In genomic region chr4:155868614-155869298, GRCm38 (mm10) we compare ENCODE assay signal across 8 mouse cellular contexts. TPM values are rescaled to one million over a fixed set of nuclear protein-coding genes. Genes with fewer than 3 reads are reported as not detected.
A peak's percentile ranks its signal among the peaks of the same experiment; 100 is the strongest.
DNase-seq lines count a peak whose midpoint lies in the region; ATAC-seq and TF ChIP-seq lines count a peak whose summit lies in the region.

No protein-coding gene starts in this region.

- peaks cover 46% of the 10 kb centered on the region for H3K36me3 ChIP-seq in heart, embryonic 13.5 days
- no peaks in the 10 kb centered on the region; the same call in 1 of the 2 replicates for H3K36me3 ChIP-seq in embryonic facial prominence, embryonic 11.5 days (replicated peaks; ENCODE audit: control insufficient read depth, insufficient read depth, low read depth, low read length)
- peaks cover 25% of the 10 kb centered on the region for H3K36me3 ChIP-seq in hindbrain, embryonic 16.5 days (ENCODE audit: control insufficient read depth, insufficient read depth, low read length)
- peaks cover 19% of the 10 kb centered on the region for H3K36me3 ChIP-seq in liver, embryonic 11.5 days (ENCODE audit: control insufficient read depth, insufficient read depth, low read length)
- H3K36me3 ChIP-seq in myocyte (ENCODE audit: control insufficient read depth, insufficient read depth): peaks cover 6% of the 10 kb centered on the region

- H3K27ac ChIP-seq in heart, embryonic 13.5 days (replicated peaks): no peak overlapping the region
- H3K27ac ChIP-seq in embryonic facial prominence, embryonic 11.5 days (replicated peaks; ENCODE audit: low read depth, low read length): no peak overlapping the region
- H3K27ac ChIP-seq in hindbrain, embryonic 16.5 days (ENCODE audit: low read depth, low read length): no peak overlapping the region; the same call in 1 of the 2 replicates
- no peak overlapping the region for H3K27ac ChIP-seq in liver, embryonic 11.5 days (ENCODE audit: low read depth, low read length)

- peak overlapping the region; percentile 97 for H3K4me2 ChIP-seq in heart, embryonic 13.5 days
- peak overlapping the region; percentile 68 for H3K4me2 ChIP-seq in embryonic facial prominence, embryonic 11.5 days (ENCODE audit: low read depth, low read length)
- peak overlapping the region; percentile 96 for H3K4me2 ChIP-seq in hindbrain, embryonic 16.5 days (ENCODE audit: low read length)
- H3K4me2 ChIP-seq in liver, embryonic 11.5 days: peak overlapping the region; percentile 91
- H3K4me2 ChIP-seq in myocyte (ENCODE audit: low read depth): peak overlapping the region; percentile 95

- no peaks in the 10 kb centered on the region for H3K27me3 ChIP-seq in heart, embryonic 13.5 days (replicated peaks)
- no peaks in the 10 kb centered on the region for H3K27me3 ChIP-seq in embryonic facial prominence, embryonic 11.5 days (ENCODE audit: control insufficient read depth, insufficient read depth, low read length)
- no peaks in the 10 kb centered on the region for H3K27me3 ChIP-seq in hindbrain, embryonic 16.5 days (replicated peaks; ENCODE audit: control insufficient read depth, insufficient read depth, low read length)
- no peaks in the 10 kb centered on the region for H3K27me3 ChIP-seq in liver, embryonic 11.5 days (replicated peaks; ENCODE audit: control insufficient read depth, insufficient read depth, low read length)
- no peaks in the 10 kb centered on the region for H3K27me3 ChIP-seq in myocyte (ENCODE audit: control insufficient read depth, insufficient read depth, insufficient read length)

- H3K4me3 ChIP-seq in heart, embryonic 13.5 days: peak overlapping the region; percentile 72
- peak overlapping the region; percentile 86 for H3K4me3 ChIP-seq in embryonic facial prominence, embryonic 11.5 days (ENCODE audit: low read depth, low read length)
- H3K4me3 ChIP-seq in hindbrain, embryonic 16.5 days (ENCODE audit: low read length): peak overlapping the region; percentile 72
- peak overlapping the region; percentile 81 for H3K4me3 ChIP-seq in liver, embryonic 11.5 days (ENCODE audit: low read depth, low read length)
- H3K4me3 ChIP-seq in myocyte: peak overlapping the region; percentile 94

- no peak for ATAC-seq in heart, embryonic 13.5 days (ENCODE audit: extremely low read depth, insufficient number of reproducible peaks, low FRiP score, low TSS enrichment)
- ATAC-seq in embryonic facial prominence, embryonic 11.5 days (replicated peaks; ENCODE audit: insufficient number of reproducible peaks, low FRiP score, low TSS enrichment, low read depth): peak; percentile 61; the same call in 1 of the 2 replicates
- peak; percentile 68 for ATAC-seq in hindbrain, embryonic 16.5 days
- ATAC-seq in liver, embryonic 11.5 days (replicated peaks; ENCODE audit: low FRiP score): peak; percentile 24

- peaks cover 22% of the 10 kb centered on the region for H3K4me1 ChIP-seq in heart, embryonic 13.5 days
- no peaks in the 10 kb centered on the region for H3K4me1 ChIP-seq in embryonic facial prominence, embryonic 11.5 days (ENCODE audit: control insufficient read depth, insufficient read depth, low read length)
- H3K4me1 ChIP-seq in hindbrain, embryonic 16.5 days (ENCODE audit: control insufficient read depth, insufficient read depth, low read depth, low read length): peaks cover 14% of the 10 kb centered on the region
- peaks cover 13% of the 10 kb centered on the region for H3K4me1 ChIP-seq in liver, embryonic 11.5 days (replicated peaks; ENCODE audit: control insufficient read depth, insufficient read depth, low read length)

- peak overlapping the region; percentile 95 for H3K9ac ChIP-seq in heart, embryonic 13.5 days
- H3K9ac ChIP-seq in embryonic facial prominence, embryonic 11.5 days (replicated peaks; ENCODE audit: low read length): peak overlapping the region; percentile 50
- peak overlapping the region; percentile 86 for H3K9ac ChIP-seq in hindbrain, embryonic 16.5 days (ENCODE audit: low read depth, low read length)
- peak overlapping the region; percentile 71 for H3K9ac ChIP-seq in liver, embryonic 11.5 days (ENCODE audit: low read depth, low read length)

- H3K79me2 ChIP-seq in myocyte (ENCODE audit: control insufficient read depth, insufficient read depth): peaks cover 22% of the 10 kb centered on the region

- DNase-seq in heart, adult 9 months (ENCODE audit: low spot score in 2 of 2): no peak
- no peak for DNase-seq in embryonic facial prominence, embryonic 11.5 days (ENCODE audit: low spot score)
- DNase-seq in liver, embryonic 11.5 days (ENCODE audit: low spot score): no peak
- DNase-seq in urinary bladder, postnatal 4 days (ENCODE audit: low spot score in 2 of 2): no peak
- DNase-seq in yolk sac, embryonic 10.5 days (ENCODE audit: low spot score): no peak

- H3ac ChIP-seq in myocyte (ENCODE audit: control insufficient read depth, insufficient read length): peak overlapping the region; percentile 75

- no peak for TF ChIP-seq POLR2A in myocyte (IDR thresholded peaks at IDR 0.05; ENCODE audit: insufficient read length, low read depth)

- H3K9me3 ChIP-seq in heart, embryonic 13.5 days: no peaks in the 10 kb centered on the region
- no peaks in the 10 kb centered on the region for H3K9me3 ChIP-seq in embryonic facial prominence, embryonic 11.5 days (replicated peaks; ENCODE audit: control insufficient read depth, low read length)
- H3K9me3 ChIP-seq in hindbrain, embryonic 16.5 days (ENCODE audit: control insufficient read depth, low read length): no peaks in the 10 kb centered on the region
- no peaks in the 10 kb centered on the region for H3K9me3 ChIP-seq in liver, embryonic 11.5 days (ENCODE audit: control insufficient read depth, low read length)

- 10% methylated on average over 22 of the region's 22 CpGs for WGBS in heart, embryonic 13.5 days
- WGBS in embryonic facial prominence, embryonic 11.5 days: 8% methylated on average over 22 of the region's 22 CpGs
- WGBS in hindbrain, embryonic 16.5 days: 11% methylated on average over 22 of the region's 22 CpGs
- WGBS in liver, embryonic 11.5 days: 10% methylated on average over 22 of the region's 22 CpGs

TF ChIP-seq in myocyte, 11 proteins besides CTCF, POLR2A, EP300 and RAD21:
- no peak for TF ChIP-seq TCF12 (IDR thresholded peaks at IDR 0.05; ENCODE audit: insufficient read depth, poor library complexity, severe bottlenecking)
- no peak for TF ChIP-seq E2F4 (IDR thresholded peaks at IDR 0.05; ENCODE audit: insufficient read depth)
- TF ChIP-seq TCF3 (IDR thresholded peaks at IDR 0.05; ENCODE audit: insufficient read length, low read depth): no peak
- TF ChIP-seq SRF (IDR thresholded peaks at IDR 0.05; ENCODE audit: control insufficient read depth, insufficient read length, low read depth): no peak
- TF ChIP-seq POLR2AphosphoS2 (IDR thresholded peaks at IDR 0.05; ENCODE audit: insufficient read length, low read depth): no peak

RNA-seq across cellular contexts. Expression of gene Cptp, which starts 0.5 kb away (rescaled TPM):
- 9.1 and 9.8 TPM in 2 replicates for polyA plus RNA-seq in heart, embryonic 13.5 days (2015; fragmentation: Nextera tagmentation; extraction: Ambion mirVana)
- 18.3 and 21.1 TPM in 2 replicates for polyA plus RNA-seq in embryonic facial prominence, embryonic 11.5 days (2014; fragmentation: Nextera tagmentation; extraction: Ambion mirVana)
- polyA plus RNA-seq in hindbrain, embryonic 16.5 days (2015; fragmentation: Nextera tagmentation; extraction: Ambion mirVana): 30.2 and 31.7 TPM in 2 replicates
- 16.4 and 16.9 TPM in 2 replicates for polyA plus RNA-seq in liver, embryonic 11.5 days (2014; fragmentation: Nextera tagmentation; extraction: Ambion mirVana)
- 10.5 TPM for polyA plus RNA-seq in myocyte (2012; fragmentation: generic; extraction: Trizol)

RNA-seq across cellular contexts. Expression of gene Ints11, which starts 0.6 kb away (rescaled TPM):
- 36.0 and 36.4 TPM in 2 replicates for polyA plus RNA-seq in heart, embryonic 13.5 days (2015; fragmentation: Nextera tagmentation; extraction: Ambion mirVana)
- polyA plus RNA-seq in embryonic facial prominence, embryonic 11.5 days (2014; fragmentation: Nextera tagmentation; extraction: Ambion mirVana): 92.8 and 93.0 TPM in 2 replicates
- polyA plus RNA-seq in hindbrain, embryonic 16.5 days (2015; fragmentation: Nextera tagmentation; extraction: Ambion mirVana): 67.2 and 74.7 TPM in 2 replicates
- polyA plus RNA-seq in liver, embryonic 11.5 days (2014; fragmentation: Nextera tagmentation; extraction: Ambion mirVana): 79.3 and 86.8 TPM in 2 replicates
- polyA plus RNA-seq in myocyte (2012; fragmentation: generic; extraction: Trizol): 72.1 TPM

RNA-seq across cellular contexts. Expression of gene Tas1r3, which starts 5.6 kb away (rescaled TPM):
- polyA plus RNA-seq in heart, embryonic 13.5 days (2015; fragmentation: Nextera tagmentation; extraction: Ambion mirVana): 0.09 and 0.11 TPM in 2 replicates
- polyA plus RNA-seq in embryonic facial prominence, embryonic 11.5 days (2014; fragmentation: Nextera tagmentation; extraction: Ambion mirVana): 0.15 and 0.27 TPM in 2 replicates
- polyA plus RNA-seq in hindbrain, embryonic 16.5 days (2015; fragmentation: Nextera tagmentation; extraction: Ambion mirVana): 0.29 and 0.40 TPM in 2 replicates
- polyA plus RNA-seq in liver, embryonic 11.5 days (2014; fragmentation: Nextera tagmentation; extraction: Ambion mirVana): 0.22 and 0.26 TPM in 2 replicates
- 0.17 TPM for polyA plus RNA-seq in myocyte (2012; fragmentation: generic; extraction: Trizol)

RNA-seq across cellular contexts. Expression of gene Dvl1, which starts 21.6 kb away (rescaled TPM):
- polyA plus RNA-seq in heart, embryonic 13.5 days (2015; fragmentation: Nextera tagmentation; extraction: Ambion mirVana): 2.8 and 2.9 TPM in 2 replicates
- 6.8 and 7.7 TPM in 2 replicates for polyA plus RNA-seq in embryonic facial prominence, embryonic 11.5 days (2014; fragmentation: Nextera tagmentation; extraction: Ambion mirVana)
- polyA plus RNA-seq in hindbrain, embryonic 16.5 days (2015; fragmentation: Nextera tagmentation; extraction: Ambion mirVana): 10.2 and 10.7 TPM in 2 replicates
- polyA plus RNA-seq in liver, embryonic 11.5 days (2014; fragmentation: Nextera tagmentation; extraction: Ambion mirVana): 7.0 and 11.0 TPM in 2 replicates
- 98.4 TPM for polyA plus RNA-seq in myocyte (2012; fragmentation: generic; extraction: Trizol)

RNA-seq across cellular contexts. Expression of gene Pusl1, which starts 22.8 kb away (rescaled TPM):
- polyA plus RNA-seq in heart, embryonic 13.5 days (2015; fragmentation: Nextera tagmentation; extraction: Ambion mirVana): 32.5 and 33.1 TPM in 2 replicates
- polyA plus RNA-seq in embryonic facial prominence, embryonic 11.5 days (2014; fragmentation: Nextera tagmentation; extraction: Ambion mirVana): 35.6 and 39.3 TPM in 2 replicates
- polyA plus RNA-seq in hindbrain, embryonic 16.5 days (2015; fragmentation: Nextera tagmentation; extraction: Ambion mirVana): 66.6 and 66.7 TPM in 2 replicates
- polyA plus RNA-seq in liver, embryonic 11.5 days (2014; fragmentation: Nextera tagmentation; extraction: Ambion mirVana): 48.5 and 49.1 TPM in 2 replicates
- polyA plus RNA-seq in myocyte (2012; fragmentation: generic; extraction: Trizol): 19.1 TPM
